12 mouse cellular contexts compared by ENCODE assay signal in genomic region chr10:76642628-76643434, GRCm38 (mm10). TPM values are rescaled to one million over a fixed set of nuclear protein-coding genes. Genes with fewer than 3 reads are reported as not detected.
DNase-seq lines count a peak whose midpoint lies in the region; ATAC-seq and TF ChIP-seq lines count a peak whose summit lies in the region.
"Had no signal": no experiment of that assay in that cellular context is flagged by ENCODE, and none has a peak within 500 bp of the region (broad histone marks: within the 10 kb centered on the region; RNA-seq: fewer than 3 reads in every experiment).

No protein-coding gene starts in this region.

- TF ChIP-seq EP300 in heart, adult 2 months (IDR thresholded peaks at IDR 0.05; ENCODE audit: insufficient read depth, low read depth, low read length), result no peak

- H3K4me1 ChIP-seq in heart, adult 2 months (ENCODE audit: control insufficient read depth, insufficient read depth, low read length), result no peaks in the 10 kb centered on the region; the same call in 1 of the 2 replicates
- 0 out of 2 replicates have a peak, but pooled peaks cover 6% of the 10 kb centered on the region for H3K4me1 ChIP-seq in heart, embryonic 10.5 days
- peaks cover 7% of the 10 kb centered on the region; the same call in 1 of the 2 replicates for H3K4me1 ChIP-seq in heart, embryonic 15.5 days (replicated peaks)
- H3K4me1 ChIP-seq in limb, embryonic 15.5 days, result peaks cover 28% of the 10 kb centered on the region
- H3K4me1 ChIP-seq in hindbrain, embryonic 12.5 days, result no peaks in the 10 kb centered on the region; the same call in 1 of the 2 replicates
- H3K4me1 ChIP-seq: midbrain, embryonic 12.5 days had no signal

- H3K9ac ChIP-seq in heart, adult 2 months (ENCODE audit: low read depth, low read length), result no peak overlapping the region
- no peak overlapping the region for H3K9ac ChIP-seq in heart, embryonic 15.5 days
- H3K9ac ChIP-seq in limb, embryonic 15.5 days, result no peak overlapping the region
- no peak overlapping the region for H3K9ac ChIP-seq in hindbrain, embryonic 12.5 days
- H3K9ac ChIP-seq: midbrain, embryonic 12.5 days had no signal

- no peak overlapping the region for H3K4me2 ChIP-seq in heart, embryonic 15.5 days
- no peak overlapping the region for H3K4me2 ChIP-seq in limb, embryonic 15.5 days
- no peak overlapping the region for H3K4me2 ChIP-seq in hindbrain, embryonic 12.5 days (replicated peaks)
- H3K4me2 ChIP-seq: midbrain, embryonic 12.5 days had no signal

- no peaks in the 10 kb centered on the region for H3K9me3 ChIP-seq in heart, embryonic 10.5 days
- no peaks in the 10 kb centered on the region for H3K9me3 ChIP-seq in heart, embryonic 15.5 days (replicated peaks)
- no peaks in the 10 kb centered on the region for H3K9me3 ChIP-seq in limb, embryonic 15.5 days
- no peaks in the 10 kb centered on the region for H3K9me3 ChIP-seq in hindbrain, embryonic 12.5 days (replicated peaks)
- H3K9me3 ChIP-seq: midbrain, embryonic 12.5 days had no signal

- no peak for TF ChIP-seq POLR2A in heart, adult 2 months (IDR thresholded peaks at IDR 0.05; ENCODE audit: insufficient read depth, low read depth, low read length)

- 54% methylated on average over 9 of the region's 9 CpGs for WGBS in heart, adult 2 months
- 75% methylated on average over 9 of the region's 9 CpGs for WGBS in heart, embryonic 10.5 days
- 47% methylated on average over 9 of the region's 9 CpGs for WGBS in heart, embryonic 15.5 days
- 24% methylated on average over 9 of the region's 9 CpGs for whole genome bisulfite sequencing in limb, embryonic 15.5 days
- 72% methylated on average over 9 of the region's 9 CpGs for WGBS in hindbrain, embryonic 12.5 days

- H3K27me3 ChIP-seq in heart, adult 2 months (ENCODE audit: control insufficient read depth, insufficient read depth, low read length), result no peaks in the 10 kb centered on the region
- no peaks in the 10 kb centered on the region for H3K27me3 ChIP-seq in heart, embryonic 10.5 days (ENCODE audit: insufficient read depth, poor library complexity, severe bottlenecking)
- no peaks in the 10 kb centered on the region; the same call in 1 of the 2 replicates for H3K27me3 ChIP-seq in heart, embryonic 15.5 days
- no peaks in the 10 kb centered on the region for H3K27me3 ChIP-seq in limb, embryonic 15.5 days
- no peaks in the 10 kb centered on the region for H3K27me3 ChIP-seq in hindbrain, embryonic 12.5 days
- H3K27me3 ChIP-seq: midbrain, embryonic 12.5 days had no signal

- intact Hi-C loops in heart, adult 2 months (cut with DNase I), result no loop called here

- no peaks in the 10 kb centered on the region for H3K79me2 ChIP-seq in heart, adult 2 months (replicated peaks; ENCODE audit: control insufficient read depth, insufficient read depth, low read length)

- H3K4me3 ChIP-seq in heart, adult 2 months, result no peak overlapping the region
- no peak overlapping the region for H3K4me3 ChIP-seq in heart, embryonic 10.5 days
- H3K4me3 ChIP-seq in heart, embryonic 15.5 days, result no peak overlapping the region
- no peak overlapping the region for H3K4me3 ChIP-seq in limb, embryonic 15.5 days
- H3K4me3 ChIP-seq in hindbrain, embryonic 12.5 days, result no peak overlapping the region
- H3K4me3 ChIP-seq: midbrain, embryonic 12.5 days had no signal

- peak; percentile 68 to 72 for DNase-seq in heart, adult 2 months
- no peak for DNase-seq in heart, embryonic 10.5 days (ENCODE audit: low spot score)
- peak; percentile 74 for DNase-seq in brain, adult 2 months (ENCODE audit: low read depth, low spot score)
- no peak for DNase-seq in thymus, adult 18-20 months
- no peak for DNase-seq in spleen, adult 18-20 months
- DNase-seq: thymus, postnatal 36 days had no signal

- peak; percentile 66 for ATAC-seq in heart, embryonic 15.5 days (replicated peaks; ENCODE audit: insufficient number of reproducible peaks, insufficient read depth, low FRiP score, low read depth)
- peak; percentile 86 for ATAC-seq in limb, embryonic 15.5 days (ENCODE audit: insufficient number of reproducible peaks, low FRiP score, low TSS enrichment, low read depth)
- ATAC-seq in hindbrain, embryonic 12.5 days (ENCODE audit: low FRiP score), result no peak

- no peaks in the 10 kb centered on the region for H3K36me3 ChIP-seq in heart, adult 2 months (ENCODE audit: control insufficient read depth, insufficient read depth, low read length)
- H3K36me3 ChIP-seq in heart, embryonic 10.5 days, result no peaks in the 10 kb centered on the region
- H3K36me3 ChIP-seq in heart, embryonic 15.5 days, result no peaks in the 10 kb centered on the region
- H3K36me3 ChIP-seq in limb, embryonic 15.5 days, result no peaks in the 10 kb centered on the region
- H3K36me3 ChIP-seq in hindbrain, embryonic 12.5 days, result no peaks in the 10 kb centered on the region
- H3K36me3 ChIP-seq: midbrain, embryonic 12.5 days had no signal

- peak overlapping the region; percentile 48 for H3K27ac ChIP-seq in heart, adult 2 months
- no peak overlapping the region for H3K27ac ChIP-seq in heart, embryonic 10.5 days
- H3K27ac ChIP-seq in heart, embryonic 15.5 days, result peak overlapping the region; percentile 75
- H3K27ac ChIP-seq in limb, embryonic 15.5 days, result peak overlapping the region; percentile 96
- no peak overlapping the region for H3K27ac ChIP-seq in hindbrain, embryonic 12.5 days
- H3K27ac ChIP-seq: midbrain, embryonic 12.5 days had no signal

- TF ChIP-seq CTCF in heart, adult 2 months (IDR thresholded peaks at IDR 0.05), result no peak

RNA-seq across cellular contexts. Expression of gene Col6a2, which starts 19.4 kb away (rescaled TPM):
- total RNA-seq in heart, adult 2 months (2021), result 10 to 100 TPM; 36.0 to 65.5 TPM
- polyA plus RNA-seq in heart, adult 2 months (2012; rRNA removed), result 70.2 and 89.7 TPM in 2 replicates
- 17.1 and 19.7 TPM in 2 replicates for polyA plus RNA-seq in heart, embryonic 10.5 days (2016; fragmentation: Nextera tagmentation; extraction: Ambion mirVana)
- polyA plus RNA-seq in heart, embryonic 15.5 days (2015; fragmentation: Nextera tagmentation; extraction: Ambion mirVana), result 90.2 and 125 TPM in 2 replicates
- polyA plus RNA-seq in limb, embryonic 15.5 days (2015; fragmentation: Nextera tagmentation; extraction: Ambion mirVana), result 369 and 451 TPM in 2 replicates
- polyA plus RNA-seq in hindbrain, embryonic 12.5 days (2016; fragmentation: Nextera tagmentation; extraction: Ambion mirVana), result 53.0 and 68.6 TPM in 2 replicates
- total RNA-seq: CH12.LX; hematopoietic stem cell, adult 5-6 weeks had no signal

Comparison
In these comparisons a context has a peak if more than half of its experiments do, and no peak if none do; other contexts are left out.
1. DNase-seq: peak in heart, adult 2 months (2 of 2) and brain, adult 2 months (single experiment); none in heart, embryonic 10.5 days (single experiment), thymus, adult 18-20 months (0 of 2) and spleen, adult 18-20 months (0 of 2).
2. H3K27ac ChIP-seq: peak in heart, adult 2 months (single experiment), heart, embryonic 15.5 days (single experiment) and limb, embryonic 15.5 days (single experiment); none in heart, embryonic 10.5 days (single experiment) and hindbrain, embryonic 12.5 days (single experiment).